Mouse (Mus musculus): ENCODE results near the gene Abca7. TPM values are rescaled to one million over a fixed set of nuclear protein-coding genes. Genes with fewer than 3 reads are reported as not detected.

Gene Abca7
- polyA plus RNA-seq, 1 experiment from 2014 or later = 3.2 TPM

DNA sequence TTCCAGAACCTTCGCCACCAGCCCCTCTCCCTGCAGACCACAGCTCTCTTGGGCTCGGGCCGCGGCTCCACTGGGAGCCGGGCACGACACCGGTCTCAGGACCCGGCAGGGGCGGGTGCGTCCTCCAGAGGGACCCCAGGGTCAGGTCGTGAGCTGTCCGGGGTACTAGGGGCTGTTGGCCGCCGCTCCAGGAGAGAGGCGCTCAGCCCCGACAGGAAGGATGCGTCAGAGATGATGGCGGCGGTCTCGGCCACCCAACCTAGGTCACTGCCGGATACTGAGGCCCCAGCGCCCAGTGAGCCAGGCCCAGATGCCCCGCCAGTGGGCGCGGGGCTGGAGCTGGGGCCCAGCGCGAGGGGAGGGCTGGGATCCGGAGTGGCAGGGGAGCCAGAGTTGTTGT, 19.0 kb upstream of the Abca7 start:
- Histone ChIP-seq H3K4me2 (replicated peaks; ENCODE audit: low read depth, low read length) (no peak overlapping the region), H3K9ac (replicated peaks; ENCODE audit: low read depth, low read length) (no peak overlapping the region), H3K27ac (ENCODE audit: low read length) (no peak overlapping the region), H3K36me3 (ENCODE audit: control insufficient read depth, insufficient read depth, low read length) (peaks cover 40% of the 10 kb centered on the region), H3K27me3 (ENCODE audit: control insufficient read depth, insufficient read depth, low read length) (no peaks in the 10 kb centered on the region), H3K9me3 (ENCODE audit: control insufficient read depth, low read depth, low read length) (peaks cover 4% of the 10 kb centered on the region; the same call in 1 of the 2 replicates), H3K4me3 (ENCODE audit: low read depth, low read length) (no peak overlapping the region), H3K4me1 (ENCODE audit: control insufficient read depth, insufficient read depth, low read length) (peaks cover under 1% of the 10 kb centered on the region; the same call in 1 of the 2 replicates)
- 87% methylated on average over 27 of the region's 28 CpGs for WGBS
- no peak for ATAC-seq (ENCODE audit: insufficient number of reproducible peaks, insufficient read depth, low FRiP score, low read depth)

DNA sequence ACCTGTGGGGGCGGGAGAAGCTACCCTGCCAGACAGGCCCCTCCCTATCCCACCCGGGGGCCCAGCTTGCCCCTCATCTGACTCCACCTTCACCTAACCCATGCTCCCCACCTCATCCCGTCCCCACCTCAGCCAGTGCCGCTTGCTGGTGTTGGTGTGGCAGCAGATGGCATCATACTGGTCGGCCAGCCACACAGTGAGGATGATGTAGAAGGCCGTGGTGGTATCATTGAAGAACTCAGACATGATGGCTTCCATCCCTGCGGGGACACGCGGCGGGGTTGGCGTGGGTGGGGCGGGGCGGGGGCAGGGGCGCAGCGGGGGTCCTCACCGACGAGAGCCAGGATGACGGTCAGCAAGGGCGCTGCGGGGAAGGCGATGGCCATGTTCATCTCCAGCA, 18.2 kb upstream of the Abca7 start:
- Histone ChIP-seq H3K4me3 (ENCODE audit: low read depth, low read length) (no peak overlapping the region), H3K9ac (replicated peaks; ENCODE audit: low read depth, low read length) (no peak overlapping the region), H3K36me3 (ENCODE audit: control insufficient read depth, insufficient read depth, low read length) (peaks cover 40% of the 10 kb centered on the region), H3K4me1 (ENCODE audit: control insufficient read depth, insufficient read depth, low read length) (peaks cover 8% of the 10 kb centered on the region), H3K27ac (ENCODE audit: low read length) (no peak overlapping the region), H3K27me3 (ENCODE audit: control insufficient read depth, insufficient read depth, low read length) (no peaks in the 10 kb centered on the region), H3K9me3 (ENCODE audit: control insufficient read depth, low read depth, low read length) (peaks cover 4% of the 10 kb centered on the region; the same call in 1 of the 2 replicates), H3K4me2 (replicated peaks; ENCODE audit: low read depth, low read length) (no peak overlapping the region)
- 95% methylated on average over 21 of the region's 21 CpGs for WGBS
- no peak for ATAC-seq (ENCODE audit: insufficient number of reproducible peaks, insufficient read depth, low FRiP score, low read depth)

DNA sequence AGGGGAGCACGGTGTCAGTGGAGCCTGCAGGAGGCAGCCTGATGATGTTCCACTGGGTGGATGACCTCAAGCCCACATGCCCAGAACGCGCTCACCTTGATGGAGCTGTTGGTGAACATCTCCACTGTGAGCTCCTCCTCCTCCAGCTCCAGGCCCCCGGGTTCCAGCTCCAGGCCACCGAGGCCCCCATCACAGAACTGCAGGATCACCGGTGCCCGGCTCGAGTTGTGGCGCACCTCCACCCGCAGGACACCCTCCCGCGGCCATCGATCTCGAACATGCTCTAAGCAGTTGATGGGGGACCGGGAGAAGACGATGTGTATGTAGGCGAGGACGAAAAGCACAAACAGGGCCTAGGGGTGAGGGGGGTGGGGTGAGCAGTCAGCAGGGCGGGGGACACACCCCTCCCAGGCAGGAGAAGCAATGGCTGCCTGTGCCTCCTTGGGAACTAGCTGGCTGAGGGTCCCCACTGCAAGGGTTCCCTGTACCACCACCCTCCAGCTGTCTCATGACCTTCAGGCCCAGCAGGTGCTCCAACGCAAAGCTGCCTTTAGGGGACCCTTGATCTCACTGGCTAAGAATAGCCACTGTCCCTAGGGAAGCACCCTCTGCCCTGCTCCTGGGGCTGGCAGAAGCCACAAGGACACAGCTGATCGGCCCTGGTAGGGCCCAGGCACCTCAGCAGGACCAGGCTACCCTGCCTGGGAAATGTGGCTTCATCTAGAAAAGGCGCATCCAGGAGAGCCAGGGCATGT, 16.7 kb upstream of the Abca7 start:
- WGBS = 93% methylated on average over 22 of the region's 22 CpGs
- no peak for ATAC-seq (ENCODE audit: insufficient number of reproducible peaks, insufficient read depth, low FRiP score, low read depth)
- Histone ChIP-seq H3K9me3 (ENCODE audit: control insufficient read depth, low read depth, low read length) (peaks cover 4% of the 10 kb centered on the region; the same call in 1 of the 2 replicates), H3K4me2 (replicated peaks; ENCODE audit: low read depth, low read length) (no peak overlapping the region), H3K4me3 (ENCODE audit: low read depth, low read length) (no peak overlapping the region), H3K27me3 (ENCODE audit: control insufficient read depth, insufficient read depth, low read length) (no peaks in the 10 kb centered on the region), H3K4me1 (ENCODE audit: control insufficient read depth, insufficient read depth, low read length) (peaks cover 11% of the 10 kb centered on the region), H3K27ac (ENCODE audit: low read length) (no peak overlapping the region), H3K9ac (replicated peaks; ENCODE audit: low read depth, low read length) (no peak overlapping the region), H3K36me3 (ENCODE audit: control insufficient read depth, insufficient read depth, low read length) (peaks cover 40% of the 10 kb centered on the region)

DNA sequence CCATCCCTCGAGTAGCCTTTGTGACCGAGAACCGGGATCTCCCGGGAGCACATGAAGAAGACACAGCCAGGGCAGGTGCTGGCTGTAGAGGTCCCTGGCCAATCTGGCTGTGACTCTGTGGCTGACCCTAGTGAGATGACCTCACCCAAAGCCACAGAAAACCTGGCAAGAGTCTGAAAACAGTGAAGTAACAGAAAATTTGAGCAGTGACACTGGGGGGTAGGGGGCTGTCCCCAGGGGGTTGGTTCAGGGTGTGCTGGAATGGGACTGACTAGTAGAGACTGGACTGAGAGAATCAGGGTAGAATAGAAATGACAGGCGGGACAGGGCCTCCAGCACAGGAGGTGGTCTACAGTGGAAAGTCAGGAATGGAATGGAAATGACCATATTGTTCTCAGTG, 13.1 kb upstream of the Abca7 start:
- Histone ChIP-seq H3K27ac (ENCODE audit: low read length) (no peak overlapping the region; the same call in 1 of the 2 replicates), H3K27me3 (ENCODE audit: control insufficient read depth, insufficient read depth, low read length) (no peaks in the 10 kb centered on the region), H3K9ac (replicated peaks; ENCODE audit: low read depth, low read length) (peak overlapping the region; percentile 96; the same call in 1 of the 2 replicates), H3K4me3 (ENCODE audit: low read depth, low read length) (peak overlapping the region; percentile 75), H3K9me3 (ENCODE audit: control insufficient read depth, low read depth, low read length) (no peaks in the 10 kb centered on the region), H3K4me2 (replicated peaks; ENCODE audit: low read depth, low read length) (peak overlapping the region; percentile 74), H3K4me1 (ENCODE audit: control insufficient read depth, insufficient read depth, low read length) (peaks cover 29% of the 10 kb centered on the region), H3K36me3 (ENCODE audit: control insufficient read depth, insufficient read depth, low read length) (peaks cover 13% of the 10 kb centered on the region)
- WGBS = 72% methylated on average over 5 of the region's 5 CpGs
- no peak for ATAC-seq (ENCODE audit: insufficient number of reproducible peaks, insufficient read depth, low FRiP score, low read depth)

DNA sequence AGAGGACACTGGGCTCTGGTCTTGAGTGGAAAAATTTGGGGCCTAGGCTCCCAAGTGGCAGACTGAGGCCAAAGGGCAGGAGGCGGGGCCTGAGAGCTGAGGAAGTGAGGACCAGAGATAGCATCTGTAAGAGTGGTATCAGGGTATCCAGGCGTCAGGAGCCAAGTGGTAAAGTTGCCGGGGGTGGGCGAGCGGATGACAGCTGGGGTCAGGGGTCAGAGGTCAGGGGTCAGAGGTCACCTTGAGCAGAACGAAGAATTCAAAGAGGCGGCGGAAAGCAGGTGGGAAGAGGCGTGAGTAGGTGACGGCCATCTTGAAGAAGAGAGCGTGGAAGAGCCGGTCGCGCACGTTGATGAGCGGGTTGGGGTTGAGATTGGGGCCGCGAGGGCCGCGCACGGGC, 12.6 kb upstream of the Abca7 start:
- Histone ChIP-seq H3K4me2 (replicated peaks; ENCODE audit: low read depth, low read length) (peak overlapping the region; percentile 74), H3K9me3 (ENCODE audit: control insufficient read depth, low read depth, low read length) (no peaks in the 10 kb centered on the region), H3K4me1 (ENCODE audit: control insufficient read depth, insufficient read depth, low read length) (peaks cover 29% of the 10 kb centered on the region), H3K27me3 (ENCODE audit: control insufficient read depth, insufficient read depth, low read length) (no peaks in the 10 kb centered on the region), H3K9ac (replicated peaks; ENCODE audit: low read depth, low read length) (peak overlapping the region; percentile 96), H3K4me3 (ENCODE audit: low read depth, low read length) (peak overlapping the region; percentile 75), H3K27ac (ENCODE audit: low read length) (peak overlapping the region; percentile 98), H3K36me3 (ENCODE audit: control insufficient read depth, insufficient read depth, low read length) (peaks cover 8% of the 10 kb centered on the region)
- WGBS = under 1% methylated on average over 21 of the region's 21 CpGs
- ATAC-seq (ENCODE audit: insufficient number of reproducible peaks, insufficient read depth, low FRiP score, low read depth) = no peak

DNA sequence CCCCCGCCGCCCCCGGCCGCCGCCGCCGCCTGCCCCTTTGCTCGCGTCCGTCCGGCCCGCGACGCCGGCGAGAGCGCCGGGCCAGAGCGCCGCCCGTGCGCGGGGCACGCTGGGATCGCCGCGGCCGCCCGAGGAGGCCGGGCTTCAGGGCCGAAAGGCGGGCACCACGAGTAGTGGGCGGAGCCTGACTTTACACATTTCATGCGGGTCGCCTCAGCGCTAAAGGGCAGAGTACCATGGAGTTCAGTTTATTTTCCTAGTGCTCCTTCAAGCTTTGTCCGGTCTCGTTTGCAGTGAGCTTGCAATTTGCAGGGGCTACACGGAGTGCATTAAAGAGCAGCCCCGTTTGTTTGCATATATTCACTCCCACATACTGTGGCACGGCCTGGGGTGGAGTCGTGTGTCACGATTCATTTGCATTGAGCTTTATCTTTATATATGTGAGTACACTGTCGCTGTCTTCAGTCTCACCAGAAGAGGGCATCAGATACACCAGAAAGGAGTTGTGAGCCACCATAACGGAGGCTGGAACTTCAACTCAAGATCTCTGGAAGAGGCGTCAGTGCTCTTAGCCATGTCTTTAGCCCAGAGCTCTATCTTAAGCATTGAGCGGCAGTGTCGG, 12.0 kb upstream of the Abca7 start, which contains the start of gene Tmem259:
TSS of gene Tmem259 (minus strand) at position 136 of the 622 bp plus-strand sequence.
- H3K4me1 ChIP-seq (ENCODE audit: control insufficient read depth, insufficient read depth, low read length) = peaks cover 31% of the 10 kb centered on the region
- peak; percentile 70 for ATAC-seq (ENCODE audit: insufficient number of reproducible peaks, insufficient read depth, low FRiP score, low read depth)
- WGBS = under 1% methylated on average over 46 of the region's 49 CpGs
- peak within 1 kb of the TSS; percentile 74 for H3K4me2 ChIP-seq (replicated peaks; ENCODE audit: low read depth, low read length)
- peak within 1 kb of the TSS; percentile 96 for H3K9ac ChIP-seq (replicated peaks; ENCODE audit: low read depth, low read length)
- no peaks in the 10 kb centered on the region for H3K9me3 ChIP-seq (ENCODE audit: control insufficient read depth, low read depth, low read length)
- H3K27ac ChIP-seq (ENCODE audit: low read length) = peak within 1 kb of the TSS; percentile 98
- peaks cover 2% of the 10 kb centered on the region for H3K36me3 ChIP-seq (ENCODE audit: control insufficient read depth, insufficient read depth, low read length)
- no peaks in the 10 kb centered on the region for H3K27me3 ChIP-seq (ENCODE audit: control insufficient read depth, insufficient read depth, low read length)
- peak within 1 kb of the TSS; percentile 75 for H3K4me3 ChIP-seq (ENCODE audit: low read depth, low read length)

DNA sequence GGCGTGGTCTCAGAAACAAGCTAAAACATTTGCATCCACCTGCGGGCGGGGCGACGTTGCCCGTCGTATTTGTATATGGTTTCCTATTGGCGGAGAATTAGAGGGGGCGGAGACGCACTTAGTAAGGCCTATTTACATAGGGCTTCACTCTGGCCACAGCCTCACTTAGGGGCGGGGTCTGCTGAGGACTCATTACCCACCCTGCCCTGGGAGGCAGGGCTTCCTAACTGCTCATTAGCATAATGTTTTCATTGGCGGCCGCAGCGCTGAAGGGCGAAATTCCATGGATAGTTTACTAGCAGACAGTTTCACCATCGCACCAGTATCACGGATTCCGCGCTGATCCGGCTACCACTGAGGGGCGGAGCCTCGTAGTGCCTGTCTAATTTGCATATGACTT, 11.4 kb upstream of the Abca7 start:
- H3K27me3 ChIP-seq (ENCODE audit: control insufficient read depth, insufficient read depth, low read length) = no peaks in the 10 kb centered on the region

DNA sequence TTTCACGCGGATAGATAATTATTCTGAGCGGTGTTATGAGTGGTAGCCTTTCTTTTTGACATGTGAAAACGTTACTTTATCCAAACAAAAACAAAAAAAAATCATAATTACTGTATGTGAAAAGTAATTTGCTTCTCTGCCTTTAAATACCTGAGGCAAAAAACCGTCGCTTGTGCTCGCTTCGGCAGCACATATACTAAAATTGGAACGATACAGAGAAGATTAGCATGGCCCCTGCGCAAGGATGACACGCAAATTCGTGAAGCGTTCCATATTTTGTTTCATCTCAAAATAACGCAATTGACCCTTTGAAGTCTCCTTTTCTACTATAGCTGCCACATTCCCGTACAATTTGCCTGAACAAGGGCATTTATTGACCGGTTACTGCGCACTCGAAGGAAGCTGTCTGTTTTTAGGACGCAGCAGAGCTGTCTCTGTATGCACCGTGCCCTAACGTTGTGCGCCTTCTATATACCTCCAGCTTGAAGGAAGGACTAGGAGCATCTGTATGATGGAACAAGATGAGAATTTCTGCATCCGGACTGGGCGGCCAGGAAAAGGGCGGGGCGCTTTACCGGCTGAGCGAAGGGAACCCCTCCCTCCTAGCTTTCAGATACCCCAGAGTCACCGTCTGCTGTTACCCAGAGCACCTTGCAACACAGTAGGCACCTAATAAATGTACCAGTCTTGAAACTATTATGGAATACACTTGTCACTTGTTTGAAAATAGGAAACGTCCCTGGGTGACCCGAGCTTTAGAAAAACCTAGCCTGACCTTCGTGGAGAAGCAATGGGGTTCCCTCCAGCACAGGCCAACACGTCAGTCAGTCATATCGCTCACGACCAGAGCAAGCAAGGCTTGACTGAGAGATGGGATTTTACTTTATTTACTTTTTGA, 10.7 kb upstream of the Abca7 start:
- H3K36me3 ChIP-seq (ENCODE audit: control insufficient read depth, insufficient read depth, low read length) = no peaks in the 10 kb centered on the region; the same call in 1 of the 2 replicates
- H3K4me2 ChIP-seq (replicated peaks; ENCODE audit: low read depth, low read length) = peak overlapping the region; percentile 53
- H3K9me3 ChIP-seq (ENCODE audit: control insufficient read depth, low read depth, low read length) = no peaks in the 10 kb centered on the region
- peaks cover 39% of the 10 kb centered on the region for H3K4me1 ChIP-seq (ENCODE audit: control insufficient read depth, insufficient read depth, low read length)
- ATAC-seq (ENCODE audit: insufficient number of reproducible peaks, insufficient read depth, low FRiP score, low read depth) = no peak
- H3K9ac ChIP-seq (replicated peaks; ENCODE audit: low read depth, low read length) = peak overlapping the region; percentile 55
- WGBS = 3% methylated on average over 35 of the region's 35 CpGs
- peak overlapping the region; percentile 98 for H3K27ac ChIP-seq (ENCODE audit: low read length)
- H3K4me3 ChIP-seq (ENCODE audit: low read depth, low read length) = peak overlapping the region; percentile 75
- H3K27me3 ChIP-seq (ENCODE audit: control insufficient read depth, insufficient read depth, low read length) = no peaks in the 10 kb centered on the region

More for the DNA sequence above, 11.4 kb upstream of the Abca7 start:
- H3K4me3 ChIP-seq (ENCODE audit: low read depth, low read length) = peak overlapping the region; percentile 75
- under 1% methylated on average over 22 of the region's 22 CpGs for WGBS
- peak overlapping the region; percentile 74 for H3K4me2 ChIP-seq (replicated peaks; ENCODE audit: low read depth, low read length)
- ATAC-seq (ENCODE audit: insufficient number of reproducible peaks, insufficient read depth, low FRiP score, low read depth) = peak; percentile 90
- H3K4me1 ChIP-seq (ENCODE audit: control insufficient read depth, insufficient read depth, low read length) = peaks cover 37% of the 10 kb centered on the region
- H3K9me3 ChIP-seq (ENCODE audit: control insufficient read depth, low read depth, low read length) = no peaks in the 10 kb centered on the region
- H3K36me3 ChIP-seq (ENCODE audit: control insufficient read depth, insufficient read depth, low read length) = no peaks in the 10 kb centered on the region
- peak overlapping the region; percentile 98 for H3K27ac ChIP-seq (ENCODE audit: low read length)
- H3K9ac ChIP-seq (replicated peaks; ENCODE audit: low read depth, low read length) = peak overlapping the region; percentile 96

All from stomach, embryonic 14.5 days (tissue).